Mouse (Mus musculus): ENCODE measurements around the gene Zfyve21. TPM values are rescaled to one million over a fixed set of nuclear protein-coding genes. Genes with fewer than 3 reads are reported as not detected.

Gene Zfyve21
- polyA plus RNA-seq, 1 experiment: 146 TPM

- H3K36me3 ChIP-seq (ENCODE audit: control insufficient read depth, insufficient read depth, low read length): peaks cover 48% of the 10 kb centered on the region
- H3K27me3 ChIP-seq (ENCODE audit: control insufficient read depth, insufficient read depth, low read length): no peaks in the 10 kb centered on the region
- H3K4me3 ChIP-seq (ENCODE audit: low read depth, low read length): no peak overlapping the region
- peaks cover 3% of the 10 kb centered on the region; the same call in 1 of the 2 replicates for H3K4me1 ChIP-seq (ENCODE audit: control insufficient read depth, insufficient read depth, insufficient read length, low read length)
- H3K27ac ChIP-seq (ENCODE audit: insufficient read depth, low read depth, low read length): no peak overlapping the region
- WGBS: 36% methylated on average over 2 of the region's 2 CpGs
- TF ChIP-seq CTCF (IDR thresholded peaks at IDR 0.05; ENCODE audit: extremely low read depth, insufficient read length, insufficient replicate concordance, low read depth, low read length): no peak
- no peak for TF ChIP-seq POLR2A (IDR thresholded peaks at IDR 0.05; ENCODE audit: low read depth, low read length)
Observed at GRCm38 (mm10) chr12:111843470-111843869, 29.5 kb downstream of the Zfyve21 start.

DNA sequence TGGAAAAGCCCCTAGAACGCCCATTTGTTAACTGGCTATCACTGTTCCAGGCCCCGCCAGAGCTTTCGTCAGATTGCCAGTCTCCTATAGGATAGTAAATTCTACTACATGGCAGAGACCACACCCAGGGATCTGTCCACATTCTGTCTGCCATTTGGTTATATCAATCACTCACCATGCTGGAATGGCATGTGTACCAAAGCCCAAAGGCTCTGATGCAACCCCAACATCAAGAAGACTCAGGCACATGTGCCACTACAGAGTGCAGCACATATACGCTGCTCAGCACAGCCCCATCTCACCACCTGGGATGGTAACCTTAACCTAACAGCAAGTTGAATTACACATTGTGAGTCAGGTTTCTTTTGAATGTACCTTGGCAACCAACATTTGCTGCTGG lies 32.0 kb downstream of the Zfyve21 start:
- TF ChIP-seq CTCF (IDR thresholded peaks at IDR 0.05; ENCODE audit: extremely low read depth, insufficient read length, insufficient replicate concordance, low read depth, low read length): no peak
- TF ChIP-seq POLR2A (IDR thresholded peaks at IDR 0.05; ENCODE audit: low read depth, low read length): no peak
- Histone ChIP-seq H3K4me3 (ENCODE audit: low read depth, low read length) (no peak overlapping the region), H3K36me3 (ENCODE audit: control insufficient read depth, insufficient read depth, low read length) (peaks cover 29% of the 10 kb centered on the region), H3K27me3 (ENCODE audit: control insufficient read depth, insufficient read depth, low read length) (no peaks in the 10 kb centered on the region), H3K4me1 (ENCODE audit: control insufficient read depth, insufficient read depth, insufficient read length, low read length) (no peaks in the 10 kb centered on the region; the same call in 1 of the 2 replicates), H3K27ac (ENCODE audit: insufficient read depth, low read depth, low read length) (no peak overlapping the region)
- 92% methylated on average over 4 of the region's 4 CpGs for WGBS

DNA sequence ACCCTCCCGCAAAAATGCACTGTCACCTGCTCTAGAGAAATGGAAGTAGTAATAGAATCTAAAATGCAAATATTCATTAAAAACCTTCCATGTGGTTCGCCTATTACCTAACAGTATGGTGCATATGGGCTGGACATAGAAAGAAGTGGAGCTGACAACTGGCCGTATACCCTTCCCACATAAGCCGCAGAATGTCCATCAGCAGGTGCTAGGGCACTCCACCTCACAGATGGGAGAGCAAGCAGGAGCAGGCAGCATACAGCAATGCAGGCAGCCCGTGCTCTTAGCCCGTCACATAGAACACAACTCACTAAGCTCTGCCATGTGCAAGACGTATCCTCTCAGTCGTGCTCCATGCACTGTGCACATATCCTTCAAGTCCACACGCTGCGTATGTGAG lies 32.8 kb downstream of the Zfyve21 start:
- H3K27ac ChIP-seq (ENCODE audit: insufficient read depth, low read depth, low read length): no peak overlapping the region
- peaks cover 23% of the 10 kb centered on the region for H3K36me3 ChIP-seq (ENCODE audit: control insufficient read depth, insufficient read depth, low read length)
- TF ChIP-seq CTCF (IDR thresholded peaks at IDR 0.05; ENCODE audit: extremely low read depth, insufficient read length, insufficient replicate concordance, low read depth, low read length): no peak
- no peak for TF ChIP-seq POLR2A (IDR thresholded peaks at IDR 0.05; ENCODE audit: low read depth, low read length)
- no peaks in the 10 kb centered on the region for H3K27me3 ChIP-seq (ENCODE audit: control insufficient read depth, insufficient read depth, low read length)
- H3K4me3 ChIP-seq (ENCODE audit: low read depth, low read length): no peak overlapping the region
- 88% methylated on average over 10 of the region's 10 CpGs for WGBS
- H3K4me1 ChIP-seq (ENCODE audit: control insufficient read depth, insufficient read depth, insufficient read length, low read length): no peaks in the 10 kb centered on the region; the same call in 1 of the 2 replicates

GRCm38 (mm10) chr12:111848300-111848798 lies 34.4 kb downstream of the Zfyve21 start:
- H3K36me3 ChIP-seq (ENCODE audit: control insufficient read depth, insufficient read depth, low read length): peaks cover 12% of the 10 kb centered on the region
- TF ChIP-seq POLR2A (IDR thresholded peaks at IDR 0.05; ENCODE audit: low read depth, low read length) (no peak), CTCF (IDR thresholded peaks at IDR 0.05; ENCODE audit: extremely low read depth, insufficient read length, insufficient replicate concordance, low read depth, low read length) (no peak)
- H3K4me1 ChIP-seq (ENCODE audit: control insufficient read depth, insufficient read depth, insufficient read length, low read length): no peaks in the 10 kb centered on the region; the same call in 1 of the 2 replicates
- H3K4me3 ChIP-seq (ENCODE audit: low read depth, low read length): no peak overlapping the region
- H3K27ac ChIP-seq (ENCODE audit: insufficient read depth, low read depth, low read length): peak overlapping the region; percentile 37; the same call in 1 of the 2 replicates
- no peaks in the 10 kb centered on the region for H3K27me3 ChIP-seq (ENCODE audit: control insufficient read depth, insufficient read depth, low read length)
- WGBS: 70% methylated on average over 9 of the region's 9 CpGs

GRCm38 (mm10) chr12:111851235-111851634 lies 37.3 kb downstream of the Zfyve21 start:
- H3K4me3 ChIP-seq (ENCODE audit: low read depth, low read length): no peak overlapping the region
- H3K36me3 ChIP-seq (ENCODE audit: control insufficient read depth, insufficient read depth, low read length): peaks cover 4% of the 10 kb centered on the region; the same call in 1 of the 2 replicates
- TF ChIP-seq POLR2A (IDR thresholded peaks at IDR 0.05; ENCODE audit: low read depth, low read length) (no peak), CTCF (IDR thresholded peaks at IDR 0.05; ENCODE audit: extremely low read depth, insufficient read length, insufficient replicate concordance, low read depth, low read length) (no peak)
- no peak overlapping the region for H3K27ac ChIP-seq (ENCODE audit: insufficient read depth, low read depth, low read length)
- 88% methylated on average over 2 of the region's 2 CpGs for WGBS
- H3K27me3 ChIP-seq (ENCODE audit: control insufficient read depth, insufficient read depth, low read length): no peaks in the 10 kb centered on the region
- H3K4me1 ChIP-seq (ENCODE audit: control insufficient read depth, insufficient read depth, insufficient read length, low read length): peaks cover 6% of the 10 kb centered on the region; the same call in 1 of the 2 replicates

- Histone ChIP-seq H3K4me1 (ENCODE audit: control insufficient read depth, insufficient read depth, insufficient read length, low read length) (peaks cover 6% of the 10 kb centered on the region; the same call in 1 of the 2 replicates), H3K4me3 (ENCODE audit: low read depth, low read length) (no peak overlapping the region), H3K27ac (ENCODE audit: insufficient read depth, low read depth, low read length) (no peak overlapping the region), H3K27me3 (ENCODE audit: control insufficient read depth, insufficient read depth, low read length) (no peaks in the 10 kb centered on the region), H3K36me3 (ENCODE audit: control insufficient read depth, insufficient read depth, low read length) (peaks cover 7% of the 10 kb centered on the region)
- TF ChIP-seq CTCF (IDR thresholded peaks at IDR 0.05; ENCODE audit: extremely low read depth, insufficient read length, insufficient replicate concordance, low read depth, low read length): no peak
- TF ChIP-seq POLR2A (IDR thresholded peaks at IDR 0.05; ENCODE audit: low read depth, low read length): no peak
- 80% methylated on average over 5 of the region's 5 CpGs for WGBS
Observed at GRCm38 (mm10) chr12:111851745-111852144, 37.8 kb downstream of the Zfyve21 start.

- Histone ChIP-seq H3K27me3 (ENCODE audit: control insufficient read depth, insufficient read depth, low read length) (no peaks in the 10 kb centered on the region), H3K36me3 (ENCODE audit: control insufficient read depth, insufficient read depth, low read length) (peaks cover 15% of the 10 kb centered on the region), H3K27ac (ENCODE audit: insufficient read depth, low read depth, low read length) (peak overlapping the region; percentile 10; the same call in 1 of the 2 replicates), H3K4me1 (ENCODE audit: control insufficient read depth, insufficient read depth, insufficient read length, low read length) (peaks cover 6% of the 10 kb centered on the region; the same call in 1 of the 2 replicates), H3K4me3 (ENCODE audit: low read depth, low read length) (no peak overlapping the region)
- TF ChIP-seq CTCF (IDR thresholded peaks at IDR 0.05; ENCODE audit: extremely low read depth, insufficient read length, insufficient replicate concordance, low read depth, low read length) (no peak), POLR2A (IDR thresholded peaks at IDR 0.05; ENCODE audit: low read depth, low read length) (no peak)
- 19% methylated on average over 10 of the region's 10 CpGs for WGBS
Observed at GRCm38 (mm10) chr12:111853011-111853436, 39.1 kb downstream of the Zfyve21 start.

Measured in small intestine, adult 2 months (tissue).